Mouse (Mus musculus): ENCODE results near the gene Cdkal1. TPM values are rescaled to one million over a fixed set of nuclear protein-coding genes. Genes with fewer than 3 reads are reported as not detected.

Cdkal1 gene
- total and polyA plus RNA-seq, 3 experiments: 8.7 to 13.7 (median 9.5) TPM

GRCm38 (mm10) chr13:29857436-29857835 lies 2.0 kb upstream of the Cdkal1 start:
- Histone ChIP-seq H3K79me2 (replicated peaks; ENCODE audit: control insufficient read depth, extremely low read depth, insufficient read depth, poor library complexity, severe bottlenecking) (peaks cover 17% of the 10 kb centered on the region), H3K9me3 (replicated peaks; ENCODE audit: low read length) (no peaks in the 10 kb centered on the region), H3K9ac (ENCODE audit: insufficient read depth, low read depth) (peak overlapping the region; percentile 63; the same call in 1 of the 2 replicates), H3K4me3 (replicated peaks in 1 of 3; ENCODE audit: low read depth in 2 of 3, low read length in 2 of 3, poor library complexity in 1 of 3) (no peak overlapping the region), H3K4me1 (ENCODE audit: control insufficient read depth in 1 of 2, insufficient read depth in 2 of 2) (peaks cover 2 to 29% of the 10 kb centered on the region in 2 experiments; a peak in 3 of 4 replicates), H3K36me3 (replicated peaks in 1 of 2; ENCODE audit: control insufficient read depth in 1 of 2, insufficient read depth in 1 of 2, low read length in 1 of 2) (peaks cover 0 to 11% of the 10 kb centered on the region in 2 experiments), H3K4me2 (ENCODE audit: insufficient read depth, low read depth, poor library complexity, severe bottlenecking) (peak overlapping the region; percentile 100), H3K27ac (ENCODE audit: insufficient read depth, low read depth) (no peak overlapping the region), H3K27me3 (replicated peaks) (no peaks in the 10 kb centered on the region)
- in situ Hi-C loops (cut with MboI; ENCODE audit: low pct_ligation_motif_present, low pct_unique_long_range_greater_than_20kb, low sequenced_read_pairs) (loop anchor here (10.0 kb wide), 1 partner anchor 397 kb away; no protein-coding TSS in a partner anchor), dilution Hi-C loops (cut with MboI; ENCODE audit: extremely low pct_ligation_motif_present, extremely low pct_unique_long_range_greater_than_20kb, low sequenced_read_pairs) (no loop called here)
- TF ChIP-seq IRF4 (IDR thresholded peaks at IDR 0.05; ENCODE audit: low read depth, low read length): peak; percentile 39; the same call in 1 of the 2 replicates
- 0 out of 2 replicates have a peak, but pooled peaks have one; percentile 41 for TF ChIP-seq SIN3A (IDR thresholded peaks at IDR 0.05; ENCODE audit: low read length)
- peak; percentile 65; the same call in 1 of the 2 replicates for TF ChIP-seq MYC (IDR thresholded peaks at IDR 0.05; ENCODE audit: low read depth, low read length)
- peak; percentile 77 for TF ChIP-seq RAD21 (IDR thresholded peaks at IDR 0.05; ENCODE audit: low read depth, low read length)
- 0 out of 2 replicates have a peak, but pooled peaks have one; percentile 60 for TF ChIP-seq MAZ (IDR thresholded peaks at IDR 0.05; ENCODE audit: low read depth, low read length)
- TF ChIP-seq TBP (conservative IDR thresholded peaks at IDR 0.05; ENCODE audit: low read depth, low read length): no peak
- no peak for TF ChIP-seq PAX5 (IDR thresholded peaks at IDR 0.05; ENCODE audit: low read length)
- peak; percentile 72 to 88 for TF ChIP-seq CTCF (conservative IDR thresholded peaks at IDR 0.05 in 1 of 2, IDR thresholded peaks at IDR 0.05 in 1 of 2; ENCODE audit: low read depth in 2 of 2, low read length in 2 of 2)
- no peak for TF ChIP-seq JUN (IDR thresholded peaks at IDR 0.05; ENCODE audit: insufficient read depth, low read depth, low read length)
- TF ChIP-seq ZC3H11A (IDR thresholded peaks at IDR 0.05; ENCODE audit: low read depth, low read length): peak; percentile 63
- TF ChIP-seq MEF2A (IDR thresholded peaks at IDR 0.05; ENCODE audit: borderline replicate concordance, low read depth, low read length): 0 out of 2 replicates have a peak, but pooled peaks have one; percentile 44
- TF ChIP-seq POLR2AphosphoS2 (IDR thresholded peaks at IDR 0.05; ENCODE audit: low read depth, low read length): no peak
- TF ChIP-seq EP300 (IDR thresholded peaks at IDR 0.05; ENCODE audit: low read length): no peak
- TF ChIP-seq GABPA (IDR thresholded peaks at IDR 0.05; ENCODE audit: insufficient replicate concordance, low read depth, low read length): no peak
- TF ChIP-seq USF2 (conservative IDR thresholded peaks at IDR 0.05; ENCODE audit: low read depth, low read length): no peak
- no peak for TF ChIP-seq ZMIZ1 (IDR thresholded peaks at IDR 0.05; ENCODE audit: low read depth, low read length)
- TF ChIP-seq HCFC1 (IDR thresholded peaks at IDR 0.05; ENCODE audit: low read depth, low read length): no peak
- TF ChIP-seq NRF1 (IDR thresholded peaks at IDR 0.05; ENCODE audit: low read depth, low read length): 0 out of 2 replicates have a peak, but pooled peaks have one; percentile 30
- no peak for TF ChIP-seq MAFK (IDR thresholded peaks at IDR 0.05; ENCODE audit: insufficient replicate concordance, low read length)
- peak; percentile 35; the same call in 1 of the 2 replicates for TF ChIP-seq TCF12 (IDR thresholded peaks at IDR 0.05; ENCODE audit: low read depth, low read length)
- TF ChIP-seq CHD2 (IDR thresholded peaks at IDR 0.05; ENCODE audit: low read length): no peak
- TF ChIP-seq MAX (IDR thresholded peaks at IDR 0.05; ENCODE audit: low read length): 0 out of 2 replicates have a peak, but pooled peaks have one; percentile 26
- TF ChIP-seq ELF1 (IDR thresholded peaks at IDR 0.05; ENCODE audit: low read depth, low read length): 0 out of 2 replicates have a peak, but pooled peaks have one; percentile 16
- no peak for TF ChIP-seq ETS1 (conservative IDR thresholded peaks at IDR 0.05; ENCODE audit: low read depth, low read length)
- TF ChIP-seq RCOR1 (conservative IDR thresholded peaks at IDR 0.05; ENCODE audit: low read depth, low read length): 0 out of 2 replicates have a peak, but pooled peaks have one; percentile 20
- TF ChIP-seq SMC3 (IDR thresholded peaks at IDR 0.05; ENCODE audit: low read depth, low read length): peak; percentile 92
- no peak for TF ChIP-seq USF1 (IDR thresholded peaks at IDR 0.05; ENCODE audit: low read depth, low read length)
- no peak for TF ChIP-seq UBTF (IDR thresholded peaks at IDR 0.05; ENCODE audit: low read depth, low read length)
- no peak for TF ChIP-seq KAT2A (IDR thresholded peaks at IDR 0.05; ENCODE audit: insufficient replicate concordance, low read length)
- no peak for TF ChIP-seq BHLHE40 (IDR thresholded peaks at IDR 0.05; ENCODE audit: low read depth, low read length)
- TF ChIP-seq NELFE (IDR thresholded peaks at IDR 0.05; ENCODE audit: low read depth, low read length): peak; percentile 50; the same call in 1 of the 2 replicates
- no peak for TF ChIP-seq POLR2A (IDR thresholded peaks at IDR 0.05; ENCODE audit: low read depth, low read length)
- 0 out of 2 replicates have a peak, but pooled peaks have one; percentile 68 for TF ChIP-seq E2F4 (IDR thresholded peaks at IDR 0.05; ENCODE audit: insufficient replicate concordance, low read depth, low read length)
- TF ChIP-seq ZNF384 (IDR thresholded peaks at IDR 0.05; ENCODE audit: low read depth, low read length): no peak; the same call in 1 of the 2 replicates
- TF ChIP-seq JUND (conservative IDR thresholded peaks at IDR 0.05; ENCODE audit: low read depth, low read length): peak; percentile 56; the same call in 1 of the 2 replicates
- no peak; the same call in 1 of the 2 replicates for TF ChIP-seq MXI1 (IDR thresholded peaks at IDR 0.05; ENCODE audit: low read depth, low read length)
- TF ChIP-seq CHD1 (IDR thresholded peaks at IDR 0.05; ENCODE audit: low read depth, low read length): no peak
- TF ChIP-seq ZKSCAN1 (IDR thresholded peaks at IDR 0.05; ENCODE audit: borderline replicate concordance, low read depth, low read length): no peak
- peak; percentile 73 for DNase-seq (ENCODE audit: extremely low read depth)
